8 mouse cellular contexts compared by ENCODE assay signal in genomic region chr1:74713859-74714730, GRCm38 (mm10). TPM values are rescaled to one million over a fixed set of nuclear protein-coding genes. Genes with fewer than 3 reads are reported as not detected.
A peak's percentile ranks its signal among the peaks of the same experiment; 100 is the strongest.
DNase-seq lines count a peak whose midpoint lies in the region; ATAC-seq and TF ChIP-seq lines count a peak whose summit lies in the region.

No protein-coding gene starts in this region.

- no peak for ATAC-seq in heart, embryonic 11.5 days (replicated peaks; ENCODE audit: insufficient number of reproducible peaks, low FRiP score, low TSS enrichment)
- ATAC-seq in liver, embryonic 13.5 days (ENCODE audit: low read depth) = no peak

- H3K4me2 ChIP-seq in heart, embryonic 11.5 days = peak overlapping the region; percentile 89
- H3K4me2 ChIP-seq in liver, embryonic 13.5 days = peak overlapping the region; percentile 75

- TF ChIP-seq CTCF in cerebellum, adult 2 months (IDR thresholded peaks at IDR 0.05; ENCODE audit: borderline replicate concordance, insufficient read depth, low read depth, low read length) = no peak
- TF ChIP-seq CTCF in E14TG2a.4 (conservative IDR thresholded peaks at IDR 0.05; ENCODE audit: low read length) = no peak

- H3K9ac ChIP-seq in heart, embryonic 11.5 days (ENCODE audit: low read depth, low read length) = peak overlapping the region; percentile 85
- H3K9ac ChIP-seq in liver, embryonic 13.5 days = peak overlapping the region; percentile 59

- H3K9me3 ChIP-seq in E14TG2a.4 (ENCODE audit: low read length) = no peaks in the 10 kb centered on the region
- H3K9me3 ChIP-seq in heart, embryonic 11.5 days (replicated peaks; ENCODE audit: control insufficient read depth, low read length) = no peaks in the 10 kb centered on the region
- no peaks in the 10 kb centered on the region for H3K9me3 ChIP-seq in liver, embryonic 13.5 days (replicated peaks)

- H3K4me1 ChIP-seq in cerebellum, adult 2 months (ENCODE audit: control insufficient read depth, insufficient read depth, low read length) = 0 out of 2 replicates have a peak, but pooled peaks cover 3% of the 10 kb centered on the region
- H3K4me1 ChIP-seq in E14TG2a.4 (replicated peaks; ENCODE audit: low read depth, low read length) = peaks cover 17% of the 10 kb centered on the region
- H3K4me1 ChIP-seq in heart, embryonic 11.5 days (ENCODE audit: control insufficient read depth, insufficient read depth, low read length) = peaks cover 10% of the 10 kb centered on the region
- peaks cover 16% of the 10 kb centered on the region for H3K4me1 ChIP-seq in liver, embryonic 13.5 days (replicated peaks)

- TF ChIP-seq POLR2A in cerebellum, adult 2 months (IDR thresholded peaks at IDR 0.05; ENCODE audit: borderline replicate concordance, insufficient read depth, low read length) = no peak

- H3K36me3 ChIP-seq in E14TG2a.4 (ENCODE audit: insufficient read depth, low read length) = no peaks in the 10 kb centered on the region
- H3K36me3 ChIP-seq in heart, embryonic 11.5 days (ENCODE audit: control insufficient read depth, insufficient read depth, low read length) = no peaks in the 10 kb centered on the region
- H3K36me3 ChIP-seq in liver, embryonic 13.5 days = no peaks in the 10 kb centered on the region

- DNase-seq in cerebellum, adult 2 months = no peak
- DNase-seq in cerebellum, adult 18-20 months = no peak
- no peak for DNase-seq in liver, embryonic 13.5 days
- DNase-seq in retina, postnatal 1 day = no peak
- DNase-seq in testis, postnatal 14 days (ENCODE audit: low spot score) = no peak
- no peak for DNase-seq in cerebellum, postnatal 36 days

- no peaks in the 10 kb centered on the region; the same call in 1 of the 2 replicates for H3K27me3 ChIP-seq in cerebellum, adult 2 months (ENCODE audit: control insufficient read depth, insufficient read depth, low read length)
- H3K27me3 ChIP-seq in E14TG2a.4 (ENCODE audit: insufficient read depth, low read length) = peaks cover 29% of the 10 kb centered on the region
- H3K27me3 ChIP-seq in heart, embryonic 11.5 days (ENCODE audit: control insufficient read depth, insufficient read depth, low read length) = no peaks in the 10 kb centered on the region
- H3K27me3 ChIP-seq in liver, embryonic 13.5 days = peaks cover 20% of the 10 kb centered on the region

- 34% methylated on average over 12 of the region's 12 CpGs for WGBS in cerebellum, adult 2 months
- WGBS in heart, embryonic 11.5 days (ENCODE audit: insufficient replicate concordance) = 18% methylated on average over 12 of the region's 12 CpGs
- 23% methylated on average over 12 of the region's 12 CpGs for WGBS in liver, embryonic 13.5 days (ENCODE audit: insufficient replicate concordance)

- no peak overlapping the region for H3K27ac ChIP-seq in cerebellum, adult 2 months (ENCODE audit: insufficient read depth, low read length)
- H3K27ac ChIP-seq in heart, embryonic 11.5 days (ENCODE audit: low read depth, low read length) = no peak overlapping the region
- no peak overlapping the region for H3K27ac ChIP-seq in liver, embryonic 13.5 days

- peak overlapping the region; percentile 44 for H3K4me3 ChIP-seq in cerebellum, adult 2 months (replicated peaks; ENCODE audit: insufficient read depth, low read depth, low read length)
- H3K4me3 ChIP-seq in E14TG2a.4 (replicated peaks; ENCODE audit: low read length) = peak overlapping the region; percentile 81
- peak overlapping the region; percentile 61 for H3K4me3 ChIP-seq in heart, embryonic 11.5 days (ENCODE audit: low read depth, low read length)
- H3K4me3 ChIP-seq in liver, embryonic 13.5 days (replicated peaks) = peak overlapping the region; percentile 57

RNA-seq across cellular contexts. Expression of gene Cyp27a1, which starts 0.7 kb away (rescaled TPM):
- polyA plus RNA-seq in cerebellum, adult 2 months (2012; rRNA removed) = 30.4 and 32.4 TPM in 2 replicates
- 14.3 and 15.2 TPM in 2 replicates for polyA plus RNA-seq in heart, embryonic 11.5 days (2014; fragmentation: Nextera tagmentation; extraction: Ambion mirVana)
- polyA plus RNA-seq in liver, embryonic 13.5 days (2015; fragmentation: Nextera tagmentation; extraction: Ambion mirVana) = 2.6 and 3.2 TPM in 2 replicates

RNA-seq across cellular contexts. Expression of gene Prkag3, which starts 34.9 kb away (rescaled TPM):
- polyA plus RNA-seq in cerebellum, adult 2 months (2012; rRNA removed) = 0.33 and 0.52 TPM in 2 replicates
- polyA plus RNA-seq in heart, embryonic 11.5 days (2014; fragmentation: Nextera tagmentation; extraction: Ambion mirVana) = 5.5 and 5.7 TPM in 2 replicates
- polyA plus RNA-seq in liver, embryonic 13.5 days (2015; fragmentation: Nextera tagmentation; extraction: Ambion mirVana) = 0.05 and 0.12 TPM in 2 replicates

RNA-seq across cellular contexts. Expression of gene Ttll4, which starts 52.5 kb away (rescaled TPM):
- polyA plus RNA-seq in cerebellum, adult 2 months (2012; rRNA removed) = 22.4 and 24.9 TPM in 2 replicates
- 15.8 and 21.4 TPM in 2 replicates for polyA plus RNA-seq in heart, embryonic 11.5 days (2014; fragmentation: Nextera tagmentation; extraction: Ambion mirVana)
- polyA plus RNA-seq in liver, embryonic 13.5 days (2015; fragmentation: Nextera tagmentation; extraction: Ambion mirVana) = 5.7 and 9.2 TPM in 2 replicates

RNA-seq across cellular contexts. Expression of gene Wnt6, which starts 57.6 kb away (rescaled TPM):
- polyA plus RNA-seq in cerebellum, adult 2 months (2012; rRNA removed) = 3.6 and 4.0 TPM in 2 replicates
- 0.46 and 0.68 TPM in 2 replicates for polyA plus RNA-seq in heart, embryonic 11.5 days (2014; fragmentation: Nextera tagmentation; extraction: Ambion mirVana)
- polyA plus RNA-seq in liver, embryonic 13.5 days (2015; fragmentation: Nextera tagmentation; extraction: Ambion mirVana) = 0.15 and 0.41 TPM in 2 replicates
